In genomic region chr1:132190621-132191092, GRCm38 (mm10) we compare ENCODE assay signal across 9 mouse cellular contexts. TPM values are rescaled to one million over a fixed set of nuclear protein-coding genes. Genes with fewer than 3 reads are reported as not detected.
DNase-seq lines count a peak whose midpoint lies in the region; ATAC-seq and TF ChIP-seq lines count a peak whose summit lies in the region.
"Had no signal": no experiment of that assay in that cellular context is flagged by ENCODE, and none has a peak within 500 bp of the region (broad histone marks: within the 10 kb centered on the region; RNA-seq: fewer than 3 reads in every experiment).

No protein-coding gene starts in this region.

- H3K27me3 ChIP-seq in kidney, adult 2 months (replicated peaks; ENCODE audit: control insufficient read depth, insufficient read depth, low read length), result peaks cover 2% of the 10 kb centered on the region; the same call in 1 of the 2 replicates
- peaks cover 43% of the 10 kb centered on the region for H3K27me3 ChIP-seq in limb, embryonic 14.5 days (ENCODE audit: control insufficient read depth, insufficient read depth, low read length)
- peaks cover 43% of the 10 kb centered on the region for H3K27me3 ChIP-seq in stomach, embryonic 14.5 days (ENCODE audit: control insufficient read depth, insufficient read depth, low read length)

- H3K4me1 ChIP-seq in kidney, adult 2 months (ENCODE audit: control insufficient read depth, insufficient read depth, low read length), result no peaks in the 10 kb centered on the region
- H3K4me1 ChIP-seq in embryonic fibroblast, embryonic 13.5 days (ENCODE audit: control insufficient read depth, insufficient read depth, low read length), result no peaks in the 10 kb centered on the region
- H3K4me1 ChIP-seq in limb, embryonic 14.5 days (ENCODE audit: control insufficient read depth, insufficient read depth, low read length), result peaks cover 12% of the 10 kb centered on the region
- H3K4me1 ChIP-seq in stomach, embryonic 14.5 days (ENCODE audit: control insufficient read depth, insufficient read depth, low read length), result peaks cover 9% of the 10 kb centered on the region; the same call in 1 of the 2 replicates

- no peak overlapping the region for H3K27ac ChIP-seq in kidney, adult 2 months (ENCODE audit: insufficient read depth, low read depth, low read length)
- H3K27ac ChIP-seq in embryonic fibroblast, embryonic 13.5 days (ENCODE audit: insufficient read depth, low read length), result no peak overlapping the region
- H3K27ac ChIP-seq in limb, embryonic 14.5 days (replicated peaks; ENCODE audit: low read depth, low read length), result no peak overlapping the region
- H3K27ac ChIP-seq in stomach, embryonic 14.5 days (ENCODE audit: low read length), result no peak overlapping the region

- ATAC-seq in limb, embryonic 14.5 days (ENCODE audit: low FRiP score, low read depth), result 0 out of 2 replicates have a peak, but pooled peaks have one; percentile 17
- no peak for ATAC-seq in stomach, embryonic 14.5 days (ENCODE audit: insufficient number of reproducible peaks, insufficient read depth, low FRiP score, low read depth)
- ATAC-seq in monocyte, adult 5-6 weeks (replicated peaks; ENCODE audit: insufficient number of reproducible peaks, low FRiP score, low TSS enrichment, poor library complexity, severe bottlenecking), result no peak

- peak overlapping the region; percentile 52 for H3K9ac ChIP-seq in limb, embryonic 14.5 days (ENCODE audit: low read depth, low read length, severe bottlenecking)
- peak overlapping the region; percentile 48 for H3K9ac ChIP-seq in stomach, embryonic 14.5 days (replicated peaks; ENCODE audit: low read depth, low read length)

- H3K4me2 ChIP-seq in limb, embryonic 14.5 days (replicated peaks; ENCODE audit: low read depth, low read length, severe bottlenecking), result peak overlapping the region; percentile 91
- H3K4me2 ChIP-seq in stomach, embryonic 14.5 days (replicated peaks; ENCODE audit: low read depth, low read length), result peak overlapping the region; percentile 99

- DNase-seq in kidney, adult 2 months, result no peak
- no peak for DNase-seq in kidney, adult 9 months
- DNase-seq in ZHBTc4 (ENCODE audit: low read depth, low spot score), result peak; percentile 59
- DNase-seq in limb, embryonic 14.5 days (ENCODE audit: low spot score), result no peak
- DNase-seq in gastrocnemius, adult 8-10 months (ENCODE audit: low spot score in 2 of 2), result no peak

- no peak for TF ChIP-seq CTCF in kidney, adult 2 months (conservative IDR thresholded peaks at IDR 0.05; ENCODE audit: insufficient read depth, insufficient read length, low read depth, low read length)
- no peak for TF ChIP-seq CTCF in embryonic fibroblast, embryonic 13.5 days (IDR thresholded peaks at IDR 0.05; ENCODE audit: borderline replicate concordance, insufficient read depth, low read length)

- under 1% methylated on average over 62 of the region's 62 CpGs for WGBS in kidney, adult 2 months
- WGBS in limb, embryonic 14.5 days, result 4% methylated on average over 33 of the region's 62 CpGs
- under 1% methylated on average over 58 of the region's 62 CpGs for WGBS in stomach, embryonic 14.5 days

- H3K4me3 ChIP-seq in kidney, adult 2 months (ENCODE audit: insufficient read depth, low read depth, low read length), result peak overlapping the region; percentile 55
- H3K4me3 ChIP-seq in embryonic fibroblast, embryonic 13.5 days (ENCODE audit: insufficient read depth, low read length), result peak overlapping the region; percentile 31
- H3K4me3 ChIP-seq in limb, embryonic 14.5 days (replicated peaks; ENCODE audit: low read length), result peak overlapping the region; percentile 54
- H3K4me3 ChIP-seq in stomach, embryonic 14.5 days (ENCODE audit: low read depth, low read length), result peak overlapping the region; percentile 53

- no peak for TF ChIP-seq POLR2A in kidney, adult 2 months (IDR thresholded peaks at IDR 0.05; ENCODE audit: low read depth, low read length)
- TF ChIP-seq POLR2A in embryonic fibroblast, embryonic 13.5 days (IDR thresholded peaks at IDR 0.05; ENCODE audit: low read depth, low read length), result no peak
- no peak for TF ChIP-seq POLR2A in limb, embryonic 14.5 days (IDR thresholded peaks at IDR 0.05; ENCODE audit: borderline replicate concordance, extremely low read depth, insufficient read depth, insufficient read length)

- no peaks in the 10 kb centered on the region for H3K36me3 ChIP-seq in kidney, adult 2 months (ENCODE audit: control insufficient read depth, insufficient read depth, low read length)
- no peaks in the 10 kb centered on the region for H3K36me3 ChIP-seq in limb, embryonic 14.5 days (ENCODE audit: control insufficient read depth, insufficient read depth, low read length)
- no peaks in the 10 kb centered on the region for H3K36me3 ChIP-seq in stomach, embryonic 14.5 days (ENCODE audit: control insufficient read depth, insufficient read depth, low read length)

- no peaks in the 10 kb centered on the region for H3K9me3 ChIP-seq in limb, embryonic 14.5 days (ENCODE audit: control insufficient read depth, low read length)
- no peaks in the 10 kb centered on the region for H3K9me3 ChIP-seq in stomach, embryonic 14.5 days (ENCODE audit: control insufficient read depth, low read depth, low read length)

RNA-seq across cellular contexts. Expression of gene Lemd1, which starts 0.6 kb away (rescaled TPM):
- polyA plus RNA-seq in kidney, adult 2 months (2012; rRNA removed), result not detected in 2 replicates
- polyA plus RNA-seq in embryonic fibroblast, embryonic 13.5 days (2011; ENCODE audit: insufficient read length, low read depth, missing spikeins), result not detected in 2 replicates
- polyA plus RNA-seq in limb, embryonic 14.5 days (2012; rRNA removed), result 0.94 and 1.3 TPM in 2 replicates
- polyA plus RNA-seq in limb, embryonic 14.5 days (2014; fragmentation: Nextera tagmentation; extraction: Ambion mirVana), result 0.72 and 0.91 TPM in 2 replicates
- polyA plus RNA-seq in stomach, embryonic 14.5 days (2014; fragmentation: Nextera tagmentation; extraction: Ambion mirVana), result 0.27 TPM in 1 of 2 replicates, not detected in the other
- total RNA-seq in monocyte, adult 5-6 weeks (2017), result 1.8 TPM in 1 of 3 replicates, not detected in the others
- total RNA-seq in gastrocnemius, adult 8-10 months (2022), result under 1 TPM in 1 of 4 experiments, not detected in 3; 0.19 TPM

RNA-seq across cellular contexts. Expression of gene AC124108.1, which starts 0.6 kb away (rescaled TPM):
- polyA plus RNA-seq in kidney, adult 2 months (2012; rRNA removed), result not detected in 2 replicates
- not detected in 2 replicates for polyA plus RNA-seq in embryonic fibroblast, embryonic 13.5 days (2011; ENCODE audit: insufficient read length, low read depth, missing spikeins)
- polyA plus RNA-seq in limb, embryonic 14.5 days (2012; rRNA removed), result 0.80 and 0.81 TPM in 2 replicates
- polyA plus RNA-seq in limb, embryonic 14.5 days (2014; fragmentation: Nextera tagmentation; extraction: Ambion mirVana), result 0.14 and 0.17 TPM in 2 replicates
- polyA plus RNA-seq in stomach, embryonic 14.5 days (2014; fragmentation: Nextera tagmentation; extraction: Ambion mirVana), result 0.06 and 0.27 TPM in 2 replicates
- not detected in 3 replicates for total RNA-seq in monocyte, adult 5-6 weeks (2017)
- not detected for total RNA-seq in gastrocnemius, adult 8-10 months (2022)

RNA-seq across cellular contexts. Expression of gene Gm10188, which starts 38.9 kb away (rescaled TPM):
- polyA plus RNA-seq in kidney, adult 2 months (2012; rRNA removed), result not detected in 2 replicates
- polyA plus RNA-seq in embryonic fibroblast, embryonic 13.5 days (2011; ENCODE audit: insufficient read length, low read depth, missing spikeins), result not detected in 2 replicates
- not detected in 2 replicates for polyA plus RNA-seq in limb, embryonic 14.5 days (2012; rRNA removed)
- not detected in 2 replicates for polyA plus RNA-seq in limb, embryonic 14.5 days (2014; fragmentation: Nextera tagmentation; extraction: Ambion mirVana)
- polyA plus RNA-seq in stomach, embryonic 14.5 days (2014; fragmentation: Nextera tagmentation; extraction: Ambion mirVana), result not detected in 2 replicates
- not detected in 3 replicates for total RNA-seq in monocyte, adult 5-6 weeks (2017)
- not detected for total RNA-seq in gastrocnemius, adult 8-10 months (2022)
- total RNA-seq: left cerebral cortex, postnatal 10 days had no signal

RNA-seq across cellular contexts. Expression of gene Cdk18, which starts 51.2 kb away (rescaled TPM):
- 69.3 and 73.8 TPM in 2 replicates for polyA plus RNA-seq in kidney, adult 2 months (2012; rRNA removed)
- 14.0 and 28.8 TPM in 2 replicates for polyA plus RNA-seq in embryonic fibroblast, embryonic 13.5 days (2011; ENCODE audit: insufficient read length, low read depth, missing spikeins)
- 8.5 and 9.2 TPM in 2 replicates for polyA plus RNA-seq in limb, embryonic 14.5 days (2012; rRNA removed)
- polyA plus RNA-seq in limb, embryonic 14.5 days (2014; fragmentation: Nextera tagmentation; extraction: Ambion mirVana), result 2.5 and 3.7 TPM in 2 replicates
- 3.9 and 5.5 TPM in 2 replicates for polyA plus RNA-seq in stomach, embryonic 14.5 days (2014; fragmentation: Nextera tagmentation; extraction: Ambion mirVana)
- total RNA-seq in monocyte, adult 5-6 weeks (2017), result 0.43 to 2.9 TPM in 2 of 3 replicates, not detected in the other
- 1 to 10 TPM; 4.2 to 6.7 (median 4.2) TPM for total RNA-seq in gastrocnemius, adult 8-10 months (2022)
